Mouse (Mus musculus) ES-E14 (cell line): ENCODE data around the gene Serpine2.

ENCODE experiments used
- CHD2 ChIP-seq: IDR thresholded peaks from 2 replicates; pipeline ENCODE4 v1.6.1; 2014; ENCODE audit warnings: mild to moderate bottlenecking, low read depth, low read length, inconsistent platforms
- HCFC1 ChIP-seq: IDR thresholded peaks from 2 replicates; pipeline ENCODE4 v1.6.1; 2012; ENCODE audit warnings: low read length, inconsistent platforms, borderline replicate concordance; ENCODE audit not compliant: insufficient read depth
- MAFK ChIP-seq: IDR thresholded peaks from 2 replicates; pipeline ENCODE4 v1.6.1; 2014; ENCODE audit warnings: mild to moderate bottlenecking, low read depth, low read length, inconsistent platforms; ENCODE audit not compliant: insufficient read depth
- ZNF384 ChIP-seq: IDR thresholded peaks from 2 replicates; pipeline ENCODE4 v1.6.1; 2012; ENCODE audit warnings: low read depth, low read length, inconsistent platforms

- TF ChIP-seq ZNF384 (no peak), HCFC1 (no peak), MAFK (no peak), CHD2 (no peak)
Measured at GRCm38 (mm10) chr1:79746056-79746455, 114.9 kb downstream of the Serpine2 start.
